Mouse (Mus musculus): ENCODE measurements around the gene Smg9. TPM values are rescaled to one million over a fixed set of nuclear protein-coding genes. Genes with fewer than 3 reads are reported as not detected.

Smg9 gene
- total RNA-seq, 2 experiments from 2014 or later = 25.6 to 32.3 TPM

Other genes with a start within 250 kb of the Smg9 start
- gene Zfp114, start 224.6 kb upstream of the Smg9 start, total RNA-seq (2021) = 1 to 10 TPM; 1.6 to 1.7 TPM
- 10 to 100 TPM; 14.2 to 15.7 TPM for gene Zfp111, start 188.2 kb upstream of the Smg9 start, total RNA-seq (2021)
- gene Zfp109, start 162.1 kb upstream of the Smg9 start, total RNA-seq (2021) = 1 to 10 TPM; 3.9 to 4.1 TPM
- gene Zfp108, start 144.8 kb upstream of the Smg9 start, total RNA-seq (2021) = 1 to 10 TPM; 3.9 to 4.2 TPM
- gene Zfp93, start 129.2 kb upstream of the Smg9 start, total RNA-seq (2021) = 1 to 10 TPM; 6.0 to 6.6 TPM
- 10 to 100 TPM; 18.3 to 19.5 TPM for gene Zfp61, start 98.4 kb upstream of the Smg9 start, total RNA-seq (2021)
- 1 to 10 TPM; 5.8 to 7.0 TPM for gene Zfp94, start 83.0 kb upstream of the Smg9 start, total RNA-seq (2021)
- gene Tescl, start 65.7 kb upstream of the Smg9 start, total RNA-seq (2021) = under 1 TPM; 0.36 to 0.37 TPM
- not detected for gene Lypd5, start 50.4 kb upstream of the Smg9 start, total RNA-seq (2021)
- 1 to 10 TPM; 3.0 to 7.3 TPM for gene Kcnn4, start 29.4 kb upstream of the Smg9 start, total RNA-seq (2021)
- not detected for gene Irgc1, start 52.7 kb downstream of the Smg9 start, total RNA-seq (2021)
- gene Plaur, start 62.9 kb downstream of the Smg9 start, total RNA-seq (2021) = 10 to 100 TPM; 11.9 to 13.1 TPM
- gene Cadm4, start 82.4 kb downstream of the Smg9 start, total RNA-seq (2021) = 10 to 100 TPM; 12.6 to 17.7 TPM
- 10 to 100 TPM; 11.1 to 16.2 TPM for gene Zfp428, start 107.4 kb downstream of the Smg9 start, total RNA-seq (2021)
- not detected for gene AC161166.1, start 112.8 kb downstream of the Smg9 start, total RNA-seq (2021)
- 10 to 100 TPM; 24.9 to 25.7 TPM for gene Irgq, start 131.1 kb downstream of the Smg9 start, total RNA-seq (2021)
- not detected for gene Pinlyp, start 146.5 kb downstream of the Smg9 start, total RNA-seq (2021)
- gene Xrcc1, start 146.7 kb downstream of the Smg9 start, total RNA-seq (2021) = 10 to 100 TPM; 56.8 to 64.4 TPM
- 10 to 100 TPM; 17.7 to 20.4 TPM for gene Ethe1, start 187.9 kb downstream of the Smg9 start, total RNA-seq (2021)
- 1 to 10 TPM; 1.8 to 2.0 TPM for gene Zfp575, start 188.0 kb downstream of the Smg9 start, total RNA-seq (2021)
- 1 to 10 TPM; 6.5 to 6.9 TPM for gene Phldb3, start 211.1 kb downstream of the Smg9 start, total RNA-seq (2021)
- 1 to 10 TPM in 1 of 2 experiments, under 1 TPM in 1; 0.70 to 1.5 TPM for gene Lypd3, start 236.9 kb downstream of the Smg9 start, total RNA-seq (2021)